Mouse (Mus musculus) forebrain, embryonic 14.5 days (tissue): ENCODE data around the gene Mrpl39. TPM values are rescaled to one million over a fixed set of nuclear protein-coding genes. Genes with fewer than 3 reads are reported as not detected.

ENCODE experiments used
- ATAC-seq: fragments of 200-750 bp; cut with Nextera tagmentation; 2 replicates; pipeline ENCODE4 v1.8.0; 2017; ENCODE audit warnings: mild to moderate bottlenecking, moderate library complexity
- DNase-seq: peaks from one replicate; pipeline ENCODE4 v3.0.0-alpha.2; 2015; ENCODE audit warnings: low spot score
- H3K27ac ChIP-seq: fragments of 300-500 bp; sonication (generic); 2 replicates; pipeline ENCODE4 v1.5.1; 2014; ENCODE audit warnings: low read depth, mild to moderate bottlenecking, control low read depth, low read length, moderate library complexity
- H3K27me3 ChIP-seq: fragments of 300-500 bp; sonication (generic); replicated peaks from 2 replicates; pipeline ENCODE4 v1.6.1; 2014; ENCODE audit warnings: low read length, control low read depth, mixed read lengths; ENCODE audit not compliant: control insufficient read depth, insufficient read depth
- H3K36me3 ChIP-seq: fragments of 300-500 bp; sonication (generic); 2 replicates; pipeline ENCODE4 v1.6.1; 2014; ENCODE audit warnings: low read length, control low read depth; ENCODE audit not compliant: control insufficient read depth, insufficient read depth
- H3K4me1 ChIP-seq: fragments of 300-500 bp; sonication (generic); 2 replicates; pipeline ENCODE4 v1.6.1; 2014; ENCODE audit warnings: antibody characterized with exemption, low read length, control low read depth; ENCODE audit not compliant: control insufficient read depth, insufficient read depth
- H3K4me2 ChIP-seq: fragments of 300-500 bp; sonication (generic); 2 replicates; pipeline ENCODE4 v1.6.1; 2014; ENCODE audit warnings: mild to moderate bottlenecking, control low read depth, low read length
- H3K4me3 ChIP-seq: fragments of 300-500 bp; sonication (generic); 2 replicates; pipeline ENCODE4 v1.5.1; 2014; ENCODE audit warnings: low read depth, low read length, control low read depth
- H3K9ac ChIP-seq: fragments of 300-500 bp; sonication (generic); 2 replicates; pipeline ENCODE4 v1.6.1; 2014; ENCODE audit warnings: mild to moderate bottlenecking, low read length, control low read depth, moderate library complexity
- H3K9me3 ChIP-seq: fragments of 300-500 bp; sonication (generic); replicated peaks from 2 replicates; pipeline ENCODE4 v1.6.1; 2016; ENCODE audit warnings: low read length, control low read depth, mixed read lengths; ENCODE audit not compliant: control insufficient read depth
- whole genome bisulfite sequencing: fragments of 180-500 bp; shearing (Covaris S2); extraction: QIAGEN DNeasy Blood & Tissue Kit; methylation state at CpG from one replicate; pipeline ENCODE4 v1.1.7; 2014; 5-methylcytosine and 5-hydroxymethylcytosine counted together
- polyA plus RNA-seq: library from polyadenylated mRNA; unstranded; fragments of >200 nt; fragmentation: Nextera tagmentation; extraction: Ambion mirVana; gene quantifications from 2 replicates; pipeline ENCODE4 v1.2.1, GENCODE M21; 2014

Gene Mrpl39
- polyA plus RNA-seq, 1 experiment from 2014 or later: 43.7 TPM

DNA sequence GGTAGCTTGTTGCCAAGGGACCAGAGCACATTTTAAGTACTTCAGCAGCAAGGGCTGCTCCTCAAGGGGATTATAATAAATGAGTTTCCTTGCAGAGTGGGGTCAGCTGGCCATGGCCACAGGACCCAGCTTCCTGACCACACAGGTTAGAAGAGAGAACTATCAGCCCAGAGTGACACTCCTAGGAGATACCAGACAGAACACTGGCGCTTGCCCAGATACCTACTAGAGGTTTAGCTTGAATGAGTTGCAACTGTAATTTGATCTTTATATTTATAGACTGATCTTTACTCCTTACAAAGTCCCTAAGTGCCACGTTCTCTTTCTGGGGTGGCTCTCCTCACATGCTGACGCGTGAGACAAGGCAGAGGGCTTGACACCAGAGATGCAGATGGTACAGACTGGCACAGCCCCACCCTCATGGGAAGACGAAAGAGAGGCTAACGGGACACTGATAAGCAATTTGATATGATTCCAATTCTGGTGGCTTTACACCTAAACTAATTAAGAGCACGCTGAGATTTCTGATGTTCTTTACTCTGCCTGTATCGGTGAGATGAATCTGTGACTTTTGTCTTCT lies 30.8 kb downstream of the Mrpl39 start:
- H3K4me2 ChIP-seq: no peak overlapping the region
- DNase-seq: no peak
- 64% methylated on average over 8 of the region's 8 CpGs for WGBS
- no peak overlapping the region for H3K9ac ChIP-seq
- no peaks in the 10 kb centered on the region; the same call in 1 of the 2 replicates for H3K4me1 ChIP-seq
- H3K9me3 ChIP-seq: no peaks in the 10 kb centered on the region
- H3K4me3 ChIP-seq: no peak overlapping the region
- ATAC-seq: no peak
- no peaks in the 10 kb centered on the region for H3K36me3 ChIP-seq
- no peak overlapping the region for H3K27ac ChIP-seq
- H3K27me3 ChIP-seq: 0 out of 2 replicates have a peak, but pooled peaks cover 4% of the 10 kb centered on the region

DNA sequence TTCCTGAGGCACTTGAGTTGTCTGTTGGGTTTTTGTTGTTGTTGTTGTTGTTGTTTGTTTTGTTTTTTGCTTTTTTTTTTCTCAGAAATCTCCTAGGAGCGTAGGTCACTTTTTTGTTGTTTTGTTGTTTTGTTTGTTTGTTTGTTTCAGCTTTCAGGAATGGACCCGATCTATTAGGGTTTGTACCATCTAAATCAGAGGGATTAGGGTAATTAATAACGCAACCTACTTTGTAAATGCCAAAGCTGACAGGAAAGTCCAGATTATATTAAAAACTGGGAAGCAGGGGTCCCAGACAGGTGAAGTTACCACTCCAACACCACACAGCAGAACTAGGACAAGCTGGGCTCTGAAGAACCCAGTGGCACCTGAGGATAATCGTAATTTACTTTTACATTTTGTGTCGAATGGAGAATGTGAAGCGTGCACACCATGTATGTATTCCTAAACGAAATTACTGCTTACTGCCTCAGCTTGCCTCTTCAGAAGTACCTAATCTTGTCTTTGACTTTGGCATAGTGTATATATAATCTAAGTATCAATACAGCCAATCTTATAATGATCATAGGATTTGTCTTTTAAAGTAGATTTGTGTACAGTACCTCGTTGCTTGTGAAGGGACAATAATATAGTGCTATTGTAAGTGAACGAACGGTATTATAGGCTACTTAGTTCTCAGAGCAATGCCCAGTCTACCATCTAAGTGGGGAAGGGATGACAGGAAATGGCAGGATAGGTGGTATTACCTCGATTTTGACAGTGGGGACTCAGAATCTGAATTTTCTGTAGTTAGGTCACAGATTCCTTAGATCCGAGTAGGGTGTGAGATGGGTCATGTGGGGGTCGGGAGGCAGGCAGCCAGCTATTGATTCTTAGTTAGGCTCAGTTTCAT lies 31.5 kb downstream of the Mrpl39 start:
- WGBS: 65% methylated on average over 13 of the region's 13 CpGs

DNA sequence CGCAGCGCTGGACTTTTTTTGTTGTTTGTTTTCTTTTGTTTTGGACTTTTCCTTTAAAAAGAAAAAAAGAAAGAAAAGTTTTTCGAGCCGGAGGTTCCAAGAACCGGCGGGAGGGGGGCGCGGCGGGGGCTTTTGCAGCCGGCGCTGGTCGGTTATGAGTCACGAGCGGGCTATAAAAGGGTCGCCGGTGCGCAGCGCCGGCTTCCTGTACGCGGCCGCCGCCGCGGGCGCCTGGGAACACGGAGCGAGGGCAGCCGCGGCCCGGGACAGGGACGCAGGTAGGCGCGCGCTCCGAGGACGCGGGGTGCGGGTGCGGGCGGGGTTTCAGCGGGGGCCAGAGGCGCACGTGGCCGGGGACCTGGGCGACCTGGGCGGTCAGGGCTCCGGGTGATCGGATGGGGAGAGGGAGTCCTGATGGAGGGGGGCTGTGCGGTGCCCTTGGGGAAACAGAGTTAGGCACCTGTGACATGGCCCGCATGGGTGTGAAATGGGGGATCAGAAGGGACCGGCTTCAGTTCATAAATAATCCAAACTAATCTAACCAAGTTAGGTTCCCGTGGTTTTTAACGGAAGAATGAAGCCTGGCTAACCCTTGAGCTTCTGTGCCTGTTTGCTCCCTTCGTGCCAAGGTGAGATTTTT lies 32.3 kb downstream of the Mrpl39 start:
- Histone ChIP-seq H3K4me2 (peak overlapping the region; percentile 93), H3K4me1 (no peaks in the 10 kb centered on the region; the same call in 1 of the 2 replicates), H3K27me3 (0 out of 2 replicates have a peak, but pooled peaks cover 4% of the 10 kb centered on the region), H3K36me3 (no peaks in the 10 kb centered on the region), H3K9me3 (no peaks in the 10 kb centered on the region), H3K4me3 (peak overlapping the region; percentile 44), H3K27ac (no peak overlapping the region), H3K9ac (peak overlapping the region; percentile 61)
- WGBS: under 1% methylated on average over 54 of the region's 55 CpGs
- peak; percentile 82 for ATAC-seq
- peak; percentile 34 for DNase-seq

More for the DNA sequence above, 31.5 kb downstream of the Mrpl39 start:
- Histone ChIP-seq H3K9ac (no peak overlapping the region), H3K4me3 (peak overlapping the region; percentile 44), H3K27ac (no peak overlapping the region), H3K27me3 (0 out of 2 replicates have a peak, but pooled peaks cover 4% of the 10 kb centered on the region), H3K36me3 (no peaks in the 10 kb centered on the region), H3K4me2 (peak overlapping the region; percentile 93), H3K4me1 (no peaks in the 10 kb centered on the region; the same call in 1 of the 2 replicates), H3K9me3 (no peaks in the 10 kb centered on the region)
- ATAC-seq: no peak
- DNase-seq: no peak

DNA sequence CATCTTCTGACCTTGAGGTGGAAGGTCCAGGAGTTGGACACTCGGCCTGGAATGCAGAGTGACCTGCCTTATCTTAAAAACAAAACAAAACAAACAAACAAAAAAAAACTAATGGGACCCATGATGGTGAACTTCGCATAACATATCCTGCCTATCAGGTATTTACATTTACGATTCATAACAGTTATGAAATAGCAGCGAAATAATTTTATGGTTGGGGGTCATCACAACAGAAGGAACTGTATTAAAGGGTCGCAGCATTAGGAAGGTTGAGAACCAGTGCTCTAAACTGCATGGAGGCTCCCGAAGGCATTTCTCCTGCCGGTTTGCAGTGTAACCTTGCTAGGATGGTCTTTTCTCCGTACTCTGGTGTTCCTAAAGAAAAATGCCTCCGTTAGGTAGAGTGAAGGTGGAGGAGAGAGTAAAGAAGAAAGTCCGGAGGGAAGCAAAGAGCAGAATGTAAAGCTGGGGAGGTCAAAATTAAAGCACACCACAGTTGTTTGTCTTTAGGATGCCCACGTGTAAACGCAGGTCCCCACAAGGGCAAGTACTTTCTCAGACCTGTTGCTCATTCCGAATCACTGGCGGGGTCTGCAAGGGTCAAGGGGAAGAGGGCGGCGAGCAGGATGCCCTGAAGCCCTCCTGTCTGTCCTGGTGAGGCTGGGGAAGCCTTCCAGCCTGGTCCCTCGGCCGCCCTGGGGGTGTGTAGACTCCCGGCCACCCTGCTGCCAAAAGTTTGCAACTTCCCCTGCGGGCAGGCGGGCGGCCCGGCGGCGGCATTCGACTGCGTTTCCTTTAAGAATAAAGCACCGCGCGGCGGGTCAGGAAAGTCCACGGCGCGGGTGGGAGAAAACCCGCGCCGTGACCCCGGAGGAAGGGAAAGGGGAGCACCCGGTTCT lies 33.1 kb downstream of the Mrpl39 start:
- H3K4me3 ChIP-seq: peak overlapping the region; percentile 44
- WGBS: 13% methylated on average over 39 of the region's 39 CpGs
- H3K27ac ChIP-seq: no peak overlapping the region
- H3K36me3 ChIP-seq: no peaks in the 10 kb centered on the region
- DNase-seq: peak; percentile 19
- H3K27me3 ChIP-seq: 0 out of 2 replicates have a peak, but pooled peaks cover 4% of the 10 kb centered on the region
- H3K9me3 ChIP-seq: no peaks in the 10 kb centered on the region
- H3K4me2 ChIP-seq: peak overlapping the region; percentile 93
- peak overlapping the region; percentile 61 for H3K9ac ChIP-seq
- no peaks in the 10 kb centered on the region; the same call in 1 of the 2 replicates for H3K4me1 ChIP-seq
- peak; percentile 66 for ATAC-seq

DNA sequence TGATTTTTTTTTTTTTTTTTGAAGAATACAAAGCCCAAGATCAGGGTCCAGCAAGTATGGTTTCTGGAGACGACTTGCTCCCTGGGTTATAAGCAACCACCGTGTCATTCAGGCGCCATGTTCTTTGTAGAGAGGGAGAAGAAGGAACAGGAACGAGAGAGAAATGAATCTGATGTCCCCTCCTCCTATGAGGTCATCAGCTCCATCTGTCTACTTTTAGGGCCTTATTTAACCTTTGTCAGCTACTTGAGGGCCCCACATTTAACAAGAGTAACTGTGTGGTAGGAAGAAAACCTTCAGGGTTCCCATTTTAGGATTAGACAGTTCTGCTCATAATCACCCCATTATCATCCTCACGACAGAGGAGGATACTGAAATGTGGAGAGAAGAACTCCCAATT lies 34.5 kb downstream of the Mrpl39 start:
- no peak for DNase-seq
- 86% methylated on average over 5 of the region's 5 CpGs for WGBS
- no peak overlapping the region for H3K4me3 ChIP-seq
- H3K36me3 ChIP-seq: no peaks in the 10 kb centered on the region
- no peak overlapping the region for H3K9ac ChIP-seq
- H3K27me3 ChIP-seq: 0 out of 2 replicates have a peak, but pooled peaks cover 4% of the 10 kb centered on the region
- no peaks in the 10 kb centered on the region for H3K9me3 ChIP-seq
- H3K4me1 ChIP-seq: no peaks in the 10 kb centered on the region; the same call in 1 of the 2 replicates
- no peak for ATAC-seq
- no peak overlapping the region for H3K4me2 ChIP-seq
- H3K27ac ChIP-seq: no peak overlapping the region

DNA sequence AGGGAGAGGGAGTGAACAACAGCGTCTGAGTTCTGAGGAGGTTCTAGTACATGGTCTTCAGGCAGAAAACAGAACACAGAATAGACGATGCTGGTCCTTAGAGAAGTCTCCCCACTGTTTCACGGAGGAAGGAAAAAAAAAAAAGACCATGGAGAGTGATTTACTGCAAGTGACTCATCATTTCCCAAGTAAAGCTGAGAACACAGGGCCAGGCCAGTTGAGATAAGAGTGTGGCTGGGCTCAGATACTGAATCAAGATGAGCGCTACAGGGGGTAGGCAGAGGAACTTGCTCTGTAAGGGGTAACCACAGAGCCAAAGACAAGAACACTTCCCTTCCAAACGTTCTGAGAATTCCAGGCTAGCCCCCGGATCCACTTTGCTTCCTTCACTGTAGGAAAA lies 36.8 kb downstream of the Mrpl39 start:
- Histone ChIP-seq H3K27ac (no peak overlapping the region), H3K4me3 (no peak overlapping the region), H3K9me3 (no peaks in the 10 kb centered on the region), H3K9ac (no peak overlapping the region), H3K27me3 (0 out of 2 replicates have a peak, but pooled peaks cover 4% of the 10 kb centered on the region), H3K4me2 (no peak overlapping the region), H3K36me3 (no peaks in the 10 kb centered on the region), H3K4me1 (no peaks in the 10 kb centered on the region; the same call in 1 of the 2 replicates)
- 70% methylated on average over 6 of the region's 6 CpGs for WGBS
- ATAC-seq: no peak
- DNase-seq: no peak

DNA sequence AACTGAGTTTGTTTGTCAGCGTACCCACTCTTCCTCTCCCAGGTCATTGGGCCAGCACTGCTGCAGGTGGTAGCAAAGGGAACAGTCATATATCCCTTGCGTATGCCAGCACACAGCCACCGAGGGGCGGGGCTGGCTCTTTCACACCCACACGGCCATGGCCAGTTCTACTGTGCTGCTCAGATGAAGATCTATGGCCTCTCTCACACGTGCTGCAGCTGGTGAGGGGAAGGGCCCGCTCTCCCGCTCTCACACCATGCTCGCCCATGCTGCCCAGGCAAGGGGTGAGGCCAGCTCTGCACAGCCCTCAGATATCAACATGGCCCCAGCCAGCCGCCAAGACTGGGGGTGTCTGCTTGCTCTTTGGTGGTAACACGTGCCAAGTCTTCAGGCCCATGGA lies 39.4 kb downstream of the Mrpl39 start:
- no peak overlapping the region for H3K4me2 ChIP-seq
- H3K9me3 ChIP-seq: no peaks in the 10 kb centered on the region
- no peaks in the 10 kb centered on the region for H3K4me1 ChIP-seq
- H3K27ac ChIP-seq: no peak overlapping the region
- 90% methylated on average over 11 of the region's 11 CpGs for WGBS
- no peaks in the 10 kb centered on the region for H3K36me3 ChIP-seq
- DNase-seq: no peak
- H3K4me3 ChIP-seq: no peak overlapping the region
- H3K27me3 ChIP-seq: no peaks in the 10 kb centered on the region
- H3K9ac ChIP-seq: no peak overlapping the region
- ATAC-seq: no peak

DNA sequence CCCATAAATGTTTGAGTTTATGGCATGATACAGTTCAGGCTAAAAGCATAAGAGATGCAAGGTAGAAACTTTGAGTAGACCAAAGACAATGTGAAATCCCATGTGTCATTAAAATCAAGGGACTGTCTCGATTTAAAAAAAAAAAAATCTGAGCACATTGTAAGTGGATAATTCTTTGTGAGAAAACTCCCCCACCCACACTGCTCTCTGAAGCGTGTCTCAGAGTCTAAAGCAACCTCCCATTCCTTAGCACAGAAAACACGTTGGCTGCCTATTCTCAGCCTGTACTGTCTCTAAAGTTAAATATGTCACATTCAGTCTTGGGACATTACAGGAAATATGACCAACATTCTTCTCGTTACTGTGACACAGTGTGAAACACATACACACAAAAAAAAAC lies 53.6 kb downstream of the Mrpl39 start:
- no peak overlapping the region for H3K9ac ChIP-seq
- H3K36me3 ChIP-seq: no peaks in the 10 kb centered on the region
- no peak for ATAC-seq

More for the DNA sequence above, 53.6 kb downstream of the Mrpl39 start:
- no peaks in the 10 kb centered on the region for H3K4me1 ChIP-seq
- H3K27me3 ChIP-seq: no peaks in the 10 kb centered on the region
- no peak overlapping the region for H3K27ac ChIP-seq
- H3K4me2 ChIP-seq: no peak overlapping the region
- WGBS: 76% methylated on average over 4 of the region's 4 CpGs
- H3K4me3 ChIP-seq: no peak overlapping the region
- no peaks in the 10 kb centered on the region for H3K9me3 ChIP-seq
- no peak for DNase-seq
